Mouse (Mus musculus): ENCODE measurements around the gene Il1r1.

DNA sequence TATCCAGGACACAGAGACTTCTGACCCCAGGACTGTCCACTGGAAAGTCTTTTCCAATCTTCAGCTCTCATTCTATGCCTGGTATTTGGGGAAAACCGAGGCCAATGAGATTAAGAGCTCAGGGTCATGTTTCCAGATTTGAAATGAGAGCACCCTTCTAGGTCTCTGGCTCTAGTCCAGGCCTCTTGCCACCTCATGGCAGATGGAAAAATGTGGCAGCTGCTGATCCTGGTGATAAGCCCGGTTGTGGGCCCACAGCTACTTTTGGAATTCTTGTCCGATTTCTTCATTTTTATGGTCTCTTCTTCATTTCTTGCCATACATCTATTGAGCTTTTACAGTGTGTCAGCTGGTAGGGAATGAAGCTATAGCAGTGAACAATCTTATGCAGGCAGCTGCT is 57.5 kb downstream of the Il1r1 start:
- TF ChIP-seq CTCF (IDR thresholded peaks at IDR 0.05; ENCODE audit: low read depth, low read length), result no peak
- TF ChIP-seq POLR2A (IDR thresholded peaks at IDR 0.05; ENCODE audit: borderline replicate concordance, low read depth, low read length), result no peak

Measured in bone marrow macrophage, adult 2 months (primary cell).